Mouse (Mus musculus): ENCODE data around the gene Tes3-ps. TPM values are rescaled to one million over a fixed set of nuclear protein-coding genes. Genes with fewer than 3 reads are reported as not detected.

The Tes3-ps gene
- polyA plus RNA-seq, 1 experiment, result 0.38 TPM

- no peak overlapping the region for H3K27ac ChIP-seq (ENCODE audit: insufficient read depth, low read length)
Observed at GRCm38 (mm10) chr13:49466393-49467075, 26.6 kb upstream of the Tes3-ps start.

DNA sequence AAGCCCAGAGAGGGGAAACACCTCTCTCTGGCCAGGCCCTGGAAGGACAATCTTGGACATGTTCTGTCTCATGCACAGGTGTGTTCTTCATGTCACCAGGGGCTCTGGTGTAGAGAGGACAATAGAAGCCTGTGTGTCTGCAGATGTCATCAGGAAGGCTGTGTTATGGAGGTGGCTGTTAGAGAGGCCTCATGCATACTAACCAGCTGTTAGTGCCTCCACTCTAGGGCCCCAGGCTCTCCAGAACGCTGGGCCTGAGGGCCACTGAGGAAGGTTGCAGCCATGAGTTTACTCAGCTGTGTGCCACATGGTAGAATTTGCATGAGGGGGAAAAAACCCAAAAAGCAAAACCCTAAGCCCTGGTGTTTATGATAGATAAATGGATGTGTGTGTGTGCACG is 25.5 kb upstream of the Tes3-ps start:
- no peak overlapping the region for H3K27ac ChIP-seq (ENCODE audit: insufficient read depth, low read length)
- TF ChIP-seq CTCF (IDR thresholded peaks at IDR 0.05; ENCODE audit: extremely low read depth, insufficient read depth, low read length), result no peak

More at GRCm38 (mm10) chr13:49466393-49467075, 26.6 kb upstream of the Tes3-ps start:
- TF ChIP-seq CTCF (IDR thresholded peaks at IDR 0.05; ENCODE audit: extremely low read depth, insufficient read depth, low read length) (no peak), POLR2A (IDR thresholded peaks at IDR 0.05; ENCODE audit: extremely low read depth, insufficient read depth, low read length) (no peak)
- Histone ChIP-seq H3K4me3 (ENCODE audit: insufficient read depth, low read length) (no peak overlapping the region), H3K4me1 (ENCODE audit: control insufficient read depth, insufficient read depth, low read length) (peaks cover under 1% of the 10 kb centered on the region; the same call in 1 of the 2 replicates)

DNA sequence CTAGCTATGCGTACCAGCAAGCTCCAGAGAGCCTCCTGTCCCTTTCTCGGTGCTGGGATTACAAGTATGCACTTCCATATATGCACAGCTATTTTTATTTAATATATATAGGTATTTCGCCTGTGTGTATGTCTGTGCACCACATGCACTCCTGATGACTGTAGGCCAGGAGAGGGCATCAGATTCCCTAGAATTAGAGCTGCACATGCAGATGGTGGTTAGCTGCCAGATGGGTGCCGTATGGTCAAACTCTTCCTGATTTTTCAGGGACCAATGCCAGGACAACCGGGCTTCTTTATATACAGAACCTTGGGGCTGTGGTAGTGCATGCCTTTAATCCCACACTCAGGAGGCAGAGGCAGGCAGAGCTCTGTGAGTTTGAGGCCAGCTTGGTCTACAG is 24.1 kb upstream of the Tes3-ps start:
- H3K27ac ChIP-seq (ENCODE audit: insufficient read depth, low read length), result no peak overlapping the region

More for the DNA sequence above, 25.5 kb upstream of the Tes3-ps start:
- no peaks in the 10 kb centered on the region for H3K4me1 ChIP-seq (ENCODE audit: control insufficient read depth, insufficient read depth, low read length)
- H3K4me3 ChIP-seq (ENCODE audit: insufficient read depth, low read length), result no peak overlapping the region

DNA sequence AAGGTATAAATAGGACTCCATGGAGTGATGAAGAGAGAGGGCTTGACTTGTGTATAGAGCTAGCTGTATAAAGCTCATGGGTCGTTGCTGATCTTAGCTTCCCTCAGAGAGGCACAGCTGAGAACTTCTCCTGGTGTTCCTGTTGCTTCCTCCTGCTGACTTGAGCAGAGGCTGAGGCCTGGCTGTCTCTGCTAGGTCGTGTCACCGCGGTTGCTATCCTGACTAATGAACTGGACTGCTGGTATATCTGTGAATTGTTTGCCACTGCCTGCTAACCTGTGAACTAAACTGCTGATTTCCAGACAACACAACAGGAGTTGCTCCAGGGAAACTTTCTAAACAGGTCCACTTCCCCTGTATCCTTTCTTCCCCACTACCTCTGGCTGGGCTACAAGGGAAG is 22.8 kb upstream of the Tes3-ps start:
- Histone ChIP-seq H3K4me3 (ENCODE audit: insufficient read depth, low read length) (no peak overlapping the region), H3K4me1 (ENCODE audit: control insufficient read depth, insufficient read depth, low read length) (no peaks in the 10 kb centered on the region), H3K27ac (ENCODE audit: insufficient read depth, low read length) (no peak overlapping the region)
- TF ChIP-seq CTCF (IDR thresholded peaks at IDR 0.05; ENCODE audit: extremely low read depth, insufficient read depth, low read length), result no peak
- no peak for TF ChIP-seq POLR2A (IDR thresholded peaks at IDR 0.05; ENCODE audit: extremely low read depth, insufficient read depth, low read length)

More for the DNA sequence above, 24.1 kb upstream of the Tes3-ps start:
- H3K4me1 ChIP-seq (ENCODE audit: control insufficient read depth, insufficient read depth, low read length), result no peaks in the 10 kb centered on the region
- TF ChIP-seq CTCF (IDR thresholded peaks at IDR 0.05; ENCODE audit: extremely low read depth, insufficient read depth, low read length) (no peak), POLR2A (IDR thresholded peaks at IDR 0.05; ENCODE audit: extremely low read depth, insufficient read depth, low read length) (no peak)
- H3K4me3 ChIP-seq (ENCODE audit: insufficient read depth, low read length), result no peak overlapping the region

DNA sequence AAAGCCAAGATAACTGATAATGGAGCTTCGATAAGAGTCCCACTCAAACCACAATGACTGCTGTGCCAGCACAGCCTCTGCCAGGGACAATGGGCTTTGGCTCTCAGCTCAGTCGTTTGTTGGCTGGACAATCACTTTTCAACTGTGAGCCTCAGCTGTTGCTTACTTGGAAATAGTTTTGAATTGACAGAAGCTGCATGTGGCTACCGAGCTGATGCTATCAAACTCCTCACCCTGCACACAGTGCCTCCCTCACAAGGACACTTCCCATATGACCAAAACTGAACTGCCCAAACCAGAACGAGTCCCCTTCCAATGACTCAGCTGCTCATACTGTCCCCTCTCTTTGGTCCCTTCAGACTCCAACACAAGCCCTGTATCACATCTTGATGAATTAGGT is 22.3 kb upstream of the Tes3-ps start:
- Histone ChIP-seq H3K27ac (ENCODE audit: insufficient read depth, low read length) (no peak overlapping the region), H3K4me1 (ENCODE audit: control insufficient read depth, insufficient read depth, low read length) (no peaks in the 10 kb centered on the region), H3K4me3 (ENCODE audit: insufficient read depth, low read length) (no peak overlapping the region)
- no peak for TF ChIP-seq CTCF (IDR thresholded peaks at IDR 0.05; ENCODE audit: extremely low read depth, insufficient read depth, low read length)
- no peak for TF ChIP-seq POLR2A (IDR thresholded peaks at IDR 0.05; ENCODE audit: extremely low read depth, insufficient read depth, low read length)

GRCm38 (mm10) chr13:49471981-49472675 is 21.0 kb upstream of the Tes3-ps start:
- Histone ChIP-seq H3K4me3 (ENCODE audit: insufficient read depth, low read length) (no peak overlapping the region), H3K4me1 (ENCODE audit: control insufficient read depth, insufficient read depth, low read length) (no peaks in the 10 kb centered on the region)
- no peak for TF ChIP-seq POLR2A (IDR thresholded peaks at IDR 0.05; ENCODE audit: extremely low read depth, insufficient read depth, low read length)
- no peak for TF ChIP-seq CTCF (IDR thresholded peaks at IDR 0.05; ENCODE audit: extremely low read depth, insufficient read depth, low read length)

DNA sequence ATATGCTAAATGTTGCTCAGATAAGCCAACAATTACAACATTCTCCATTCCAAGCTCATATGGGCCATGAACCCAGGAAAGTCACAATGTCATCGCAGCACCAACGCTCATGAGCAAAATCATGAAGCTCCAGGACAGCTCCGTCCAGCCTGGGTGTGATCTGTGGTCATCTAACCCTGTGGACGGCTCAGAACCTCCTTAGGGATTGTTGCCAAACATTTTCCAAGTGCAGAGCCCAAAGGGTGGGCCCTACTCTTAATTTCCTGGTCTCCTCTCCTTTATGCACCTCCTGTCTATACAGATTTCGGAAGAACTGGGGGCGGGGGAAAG is 20.5 kb upstream of the Tes3-ps start:
- no peak for TF ChIP-seq CTCF (IDR thresholded peaks at IDR 0.05; ENCODE audit: extremely low read depth, insufficient read depth, low read length)
- no peak for TF ChIP-seq POLR2A (IDR thresholded peaks at IDR 0.05; ENCODE audit: extremely low read depth, insufficient read depth, low read length)
- H3K4me3 ChIP-seq (ENCODE audit: insufficient read depth, low read length), result no peak overlapping the region
- no peaks in the 10 kb centered on the region for H3K4me1 ChIP-seq (ENCODE audit: control insufficient read depth, insufficient read depth, low read length)
- H3K27ac ChIP-seq (ENCODE audit: insufficient read depth, low read length), result no peak overlapping the region

More at GRCm38 (mm10) chr13:49471981-49472675, 21.0 kb upstream of the Tes3-ps start:
- no peak overlapping the region for H3K27ac ChIP-seq (ENCODE audit: insufficient read depth, low read length)

DNA sequence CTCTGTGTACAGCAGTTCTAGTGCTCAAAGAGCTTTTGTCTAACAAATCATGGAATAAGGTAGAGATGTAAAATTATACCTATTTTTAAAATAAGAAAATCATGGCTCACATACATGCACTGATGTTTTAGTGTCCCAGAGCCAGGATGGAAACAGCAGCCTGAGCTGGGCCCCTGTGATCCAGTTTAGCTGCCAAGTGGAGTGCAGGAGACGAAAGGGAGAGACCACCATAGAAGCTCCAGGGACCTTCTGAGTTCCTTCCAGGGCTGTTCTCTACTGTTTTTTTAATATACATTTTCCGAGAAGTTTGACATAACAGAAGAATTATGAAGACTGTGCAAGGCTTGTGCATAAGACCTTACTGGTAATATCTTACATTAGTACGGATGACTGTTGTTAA is 15.2 kb upstream of the Tes3-ps start:
- H3K27ac ChIP-seq (ENCODE audit: insufficient read depth, low read length), result no peak overlapping the region

DNA sequence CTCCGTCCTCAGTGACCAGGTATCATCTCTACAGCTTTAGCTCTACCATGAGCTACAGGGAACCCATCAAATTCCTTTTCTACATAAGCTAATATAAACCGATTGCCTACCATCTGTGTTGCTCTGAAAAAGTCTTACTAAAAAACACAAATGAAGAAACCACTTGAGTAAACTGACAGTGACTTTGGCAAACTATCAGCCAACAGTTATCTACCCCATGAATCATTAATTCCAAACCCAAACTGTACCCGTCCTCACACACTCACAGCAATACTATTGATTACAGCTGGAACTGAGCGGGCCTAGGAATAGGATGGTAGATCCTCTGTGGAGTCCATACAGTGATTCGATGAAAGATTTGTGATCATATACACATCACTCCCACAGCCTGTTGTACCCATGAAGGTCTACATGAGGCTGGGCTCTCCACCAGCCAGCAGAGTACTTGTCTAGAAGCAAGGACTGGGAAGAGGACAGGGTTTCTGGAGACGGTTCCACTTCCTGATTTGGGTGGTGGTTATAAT is 14.2 kb upstream of the Tes3-ps start:
- peaks cover 3% of the 10 kb centered on the region for H3K4me1 ChIP-seq (ENCODE audit: control insufficient read depth, insufficient read depth, low read length)
- H3K4me3 ChIP-seq (ENCODE audit: insufficient read depth, low read length), result no peak overlapping the region
- TF ChIP-seq POLR2A (IDR thresholded peaks at IDR 0.05; ENCODE audit: extremely low read depth, insufficient read depth, low read length), result no peak
- no peak for TF ChIP-seq CTCF (IDR thresholded peaks at IDR 0.05; ENCODE audit: extremely low read depth, insufficient read depth, low read length)
- no peak overlapping the region for H3K27ac ChIP-seq (ENCODE audit: insufficient read depth, low read length)

More for the DNA sequence above, 15.2 kb upstream of the Tes3-ps start:
- TF ChIP-seq CTCF (IDR thresholded peaks at IDR 0.05; ENCODE audit: extremely low read depth, insufficient read depth, low read length) (no peak), POLR2A (IDR thresholded peaks at IDR 0.05; ENCODE audit: extremely low read depth, insufficient read depth, low read length) (no peak)
- H3K4me1 ChIP-seq (ENCODE audit: control insufficient read depth, insufficient read depth, low read length), result peaks cover 3% of the 10 kb centered on the region
- H3K4me3 ChIP-seq (ENCODE audit: insufficient read depth, low read length), result no peak overlapping the region

DNA sequence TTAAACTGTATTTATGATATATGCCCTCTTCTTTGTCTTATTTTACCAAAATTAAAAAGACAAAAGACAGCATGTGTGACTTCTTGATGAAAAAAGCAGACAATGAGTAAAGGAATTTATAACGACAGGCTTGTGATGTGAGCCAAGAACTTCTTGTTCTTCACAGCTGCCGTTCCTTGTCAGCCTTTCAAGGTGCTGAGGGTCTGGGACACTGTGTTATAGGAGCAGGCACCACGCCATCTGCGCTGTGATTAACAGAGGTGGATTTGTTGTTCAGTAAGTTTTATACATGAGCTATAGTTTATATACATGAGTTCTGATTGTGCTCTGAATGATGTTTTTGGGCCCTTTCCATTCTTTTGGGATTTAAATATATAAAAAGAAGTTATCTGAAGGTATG is 13.7 kb upstream of the Tes3-ps start:
- H3K4me3 ChIP-seq (ENCODE audit: insufficient read depth, low read length), result no peak overlapping the region
- H3K27ac ChIP-seq (ENCODE audit: insufficient read depth, low read length), result 0 out of 2 replicates have a peak overlapping the region, but pooled peaks have one; percentile 45
- TF ChIP-seq CTCF (IDR thresholded peaks at IDR 0.05; ENCODE audit: extremely low read depth, insufficient read depth, low read length), result no peak
- no peak for TF ChIP-seq POLR2A (IDR thresholded peaks at IDR 0.05; ENCODE audit: extremely low read depth, insufficient read depth, low read length)
- H3K4me1 ChIP-seq (ENCODE audit: control insufficient read depth, insufficient read depth, low read length), result peaks cover 3% of the 10 kb centered on the region
